Mouse (Mus musculus) lung, embryonic 15.5 days (tissue): ENCODE data around the gene Atp1b3. TPM values are rescaled to one million over a fixed set of nuclear protein-coding genes. Genes with fewer than 3 reads are reported as not detected.
A peak's percentile ranks its signal among the peaks of the same experiment; 100 is the strongest.

Experiments
- ATAC-seq: fragments of 200-750 bp; cut with Nextera tagmentation; 2 replicates; pipeline ENCODE4 v1.8.0; 2017; ENCODE audit warnings: moderate number of reproducible peaks, borderline replicate concordance; ENCODE audit not compliant: low FRiP score, low TSS enrichment; ENCODE audit errors: extremely low read depth
- H3K27ac ChIP-seq: fragments of 300-500 bp; sonication (generic); 2 replicates; pipeline ENCODE4 v1.5.1; 2015; ENCODE audit warnings: moderate library complexity, mild to moderate bottlenecking, inconsistent platforms
- H3K27me3 ChIP-seq: fragments of 300-500 bp; sonication (generic); 2 replicates; pipeline ENCODE4 v1.6.1; 2015; ENCODE audit warnings: inconsistent platforms
- H3K36me3 ChIP-seq: fragments of 300-500 bp; sonication (generic); 2 replicates; pipeline ENCODE4 v1.6.1; 2015; ENCODE audit warnings: inconsistent platforms
- H3K4me1 ChIP-seq: fragments of 300-500 bp; sonication (generic); 2 replicates; pipeline ENCODE4 v1.6.1; 2015; ENCODE audit warnings: inconsistent platforms
- H3K4me2 ChIP-seq: fragments of 300-500 bp; sonication (generic); 2 replicates; pipeline ENCODE4 v1.6.1; 2015; ENCODE audit warnings: inconsistent platforms, mild to moderate bottlenecking, moderate library complexity
- H3K4me3 ChIP-seq: fragments of 300-500 bp; sonication (generic); 2 replicates; pipeline ENCODE4 v1.5.1; 2015; ENCODE audit warnings: mild to moderate bottlenecking, inconsistent platforms
- H3K9ac ChIP-seq: fragments of 300-500 bp; sonication (generic); 2 replicates; pipeline ENCODE4 v1.6.1; 2015; ENCODE audit warnings: inconsistent platforms
- H3K9me3 ChIP-seq: fragments of 300-500 bp; sonication (generic); 2 replicates; pipeline ENCODE4 v1.6.1; 2016; ENCODE audit warnings: inconsistent platforms
- WGBS: fragments of 180-500 bp; shearing (Covaris S2); methylation state at CpG from one replicate; pipeline ENCODE4 v1.1.7; 2015; 5-methylcytosine and 5-hydroxymethylcytosine counted together
- polyA plus RNA-seq: library from polyadenylated mRNA; unstranded; fragments of >200 nt; fragmentation: Nextera tagmentation; extraction: Ambion mirVana; gene quantifications from 2 replicates; pipeline ENCODE4 v1.2.1, GENCODE M21; 2015

Atp1b3 gene
- polyA plus RNA-seq, 1 experiment from 2014 or later: 197 TPM

DNA sequence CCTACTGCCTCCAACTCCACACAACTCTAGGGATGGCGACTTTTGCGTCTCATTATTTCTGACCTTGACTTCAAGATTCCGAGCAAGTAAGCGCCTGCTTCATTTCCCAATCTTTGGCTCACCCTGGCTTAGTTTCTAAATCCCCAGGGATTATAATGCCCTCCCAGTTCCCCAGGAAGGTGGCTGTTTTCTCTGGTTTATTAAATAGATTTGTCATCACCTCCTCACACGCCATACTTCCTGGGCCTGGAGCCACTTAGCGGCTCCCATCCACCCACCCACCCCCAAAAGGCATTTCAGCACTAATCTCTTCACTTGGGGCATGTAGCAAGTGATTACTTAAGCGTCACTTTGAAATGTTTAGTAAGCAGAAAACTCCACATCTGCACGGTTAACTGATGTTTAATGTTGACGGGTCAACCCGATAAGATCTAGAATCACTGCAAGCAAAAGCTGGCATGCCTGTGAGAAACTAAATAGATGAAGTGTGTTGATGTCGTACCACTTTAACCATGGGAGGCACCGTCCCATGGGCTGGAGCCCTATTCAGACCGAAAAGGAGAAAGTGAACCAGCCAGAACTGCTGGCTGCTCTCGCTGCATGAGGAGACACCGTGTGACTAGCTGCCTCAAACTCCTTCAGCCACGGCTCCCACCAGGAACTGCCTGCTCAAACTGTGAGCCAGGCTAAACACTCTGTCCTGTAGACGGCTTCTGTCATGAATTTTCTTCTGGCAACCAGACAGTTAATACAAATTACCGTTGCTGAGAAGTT, 19.7 kb upstream of the Atp1b3 start:
- no peaks in the 10 kb centered on the region for H3K9me3 ChIP-seq
- H3K4me1 ChIP-seq: peaks cover 28% of the 10 kb centered on the region
- WGBS: 19% methylated on average over 18 of the region's 18 CpGs
- H3K9ac ChIP-seq: no peak overlapping the region
- no peak for ATAC-seq
- no peak overlapping the region for H3K4me3 ChIP-seq
- H3K4me2 ChIP-seq: no peak overlapping the region; the same call in 1 of the 2 replicates
- no peak overlapping the region for H3K27ac ChIP-seq
- no peaks in the 10 kb centered on the region for H3K27me3 ChIP-seq
- H3K36me3 ChIP-seq: no peaks in the 10 kb centered on the region

- Histone ChIP-seq H3K4me3 (no peak overlapping the region), H3K36me3 (no peaks in the 10 kb centered on the region), H3K4me1 (peaks cover 28% of the 10 kb centered on the region), H3K9ac (no peak overlapping the region), H3K9me3 (no peaks in the 10 kb centered on the region), H3K27me3 (no peaks in the 10 kb centered on the region), H3K27ac (no peak overlapping the region), H3K4me2 (no peak overlapping the region)
- 52% methylated on average over 4 of the region's 4 CpGs for WGBS
- ATAC-seq: no peak
Observed at GRCm38 (mm10) chr9:96382756-96383155, 18.5 kb upstream of the Atp1b3 start.

DNA sequence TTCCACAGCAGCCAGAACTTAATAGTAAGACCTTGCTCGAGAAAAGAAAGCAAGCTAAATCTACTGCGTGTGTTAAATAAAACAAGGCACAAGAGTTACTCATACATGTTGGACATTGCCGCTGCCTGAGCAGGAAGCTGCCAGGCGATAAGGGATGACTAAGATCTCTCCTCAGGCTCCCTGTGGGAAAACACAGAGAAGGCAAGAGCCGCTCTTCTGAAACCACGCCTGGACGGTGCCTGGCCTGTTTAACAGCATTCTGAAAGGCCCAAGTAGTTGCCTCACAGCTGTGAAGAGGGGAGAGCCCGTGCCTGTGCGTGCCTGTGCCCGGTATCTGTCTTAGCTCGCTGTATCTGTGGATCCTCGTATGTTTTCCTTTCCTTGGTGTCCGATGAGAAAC, 17.2 kb upstream of the Atp1b3 start:
- Histone ChIP-seq H3K9ac (no peak overlapping the region), H3K4me3 (no peak overlapping the region), H3K9me3 (no peaks in the 10 kb centered on the region), H3K4me2 (no peak overlapping the region; the same call in 1 of the 2 replicates), H3K4me1 (peaks cover 28% of the 10 kb centered on the region), H3K27ac (peak overlapping the region; percentile 12), H3K27me3 (no peaks in the 10 kb centered on the region), H3K36me3 (no peaks in the 10 kb centered on the region)
- 39% methylated on average over 13 of the region's 13 CpGs for WGBS
- no peak; the same call in 1 of the 2 replicates for ATAC-seq

- Histone ChIP-seq H3K27me3 (no peaks in the 10 kb centered on the region), H3K4me3 (no peak overlapping the region), H3K4me1 (peaks cover 19% of the 10 kb centered on the region), H3K4me2 (no peak overlapping the region), H3K27ac (no peak overlapping the region), H3K9ac (no peak overlapping the region), H3K9me3 (no peaks in the 10 kb centered on the region), H3K36me3 (no peaks in the 10 kb centered on the region)
- ATAC-seq: no peak
- WGBS: 52% methylated on average over 7 of the region's 7 CpGs
Observed at GRCm38 (mm10) chr9:96379551-96379950, 15.3 kb upstream of the Atp1b3 start.

DNA sequence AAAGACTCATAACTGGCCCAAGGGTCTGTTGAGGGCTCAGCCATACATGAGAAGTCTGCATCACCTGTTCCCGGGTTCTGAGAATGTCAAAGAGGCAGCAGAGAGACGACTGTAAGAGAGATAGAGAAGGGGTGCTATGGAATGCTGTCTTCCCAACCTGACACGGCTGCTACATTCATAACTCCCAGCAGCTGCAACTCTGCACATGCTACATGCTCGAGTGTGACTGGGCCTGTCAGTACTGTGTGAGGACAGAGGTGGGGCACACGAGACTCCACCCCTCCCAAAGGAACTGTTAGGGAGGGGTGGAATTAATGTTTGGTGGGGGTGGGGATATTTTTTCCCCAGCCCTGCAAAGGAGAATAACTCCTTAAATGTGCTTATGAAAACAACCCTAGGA, 14.5 kb upstream of the Atp1b3 start:
- H3K9ac ChIP-seq: no peak overlapping the region
- WGBS: 42% methylated on average over 5 of the region's 5 CpGs
- no peaks in the 10 kb centered on the region for H3K36me3 ChIP-seq
- H3K27me3 ChIP-seq: no peaks in the 10 kb centered on the region
- H3K9me3 ChIP-seq: no peaks in the 10 kb centered on the region
- H3K4me3 ChIP-seq: no peak overlapping the region
- no peak overlapping the region for H3K4me2 ChIP-seq
- no peak for ATAC-seq
- peaks cover 13% of the 10 kb centered on the region for H3K4me1 ChIP-seq
- no peak overlapping the region for H3K27ac ChIP-seq

GRCm38 (mm10) chr9:96377096-96377495, 12.9 kb upstream of the Atp1b3 start:
- Histone ChIP-seq H3K4me1 (0 out of 2 replicates have a peak, but pooled peaks cover 7% of the 10 kb centered on the region), H3K9me3 (no peaks in the 10 kb centered on the region), H3K27me3 (no peaks in the 10 kb centered on the region), H3K4me2 (no peak overlapping the region), H3K9ac (no peak overlapping the region), H3K27ac (no peak overlapping the region), H3K4me3 (no peak overlapping the region), H3K36me3 (no peaks in the 10 kb centered on the region)
- 100% methylated on average over 1 of the region's 1 CpGs for WGBS
- ATAC-seq: no peak

DNA sequence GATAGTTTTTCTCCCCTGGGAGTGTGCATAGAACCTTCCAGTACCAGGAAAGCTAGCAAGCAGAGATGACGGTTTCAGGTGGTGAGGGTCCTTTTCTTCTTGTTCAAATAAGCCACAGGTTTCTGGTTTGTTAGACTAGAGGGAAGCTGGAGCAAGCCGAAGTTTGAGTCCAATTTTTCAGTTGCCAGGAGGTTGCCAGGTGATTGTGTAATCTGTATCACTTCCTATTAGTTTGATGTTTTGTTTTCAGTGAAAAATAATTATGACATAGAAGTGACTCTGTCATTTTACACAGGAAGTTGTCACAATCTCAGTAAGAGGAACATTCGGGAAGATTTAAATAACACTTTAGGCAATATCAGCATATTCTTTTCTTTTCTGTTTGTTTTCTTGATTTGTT, 11.6 kb upstream of the Atp1b3 start:
- Histone ChIP-seq H3K9ac (no peak overlapping the region), H3K27me3 (no peaks in the 10 kb centered on the region), H3K27ac (no peak overlapping the region), H3K4me1 (0 out of 2 replicates have a peak, but pooled peaks cover 4% of the 10 kb centered on the region), H3K9me3 (no peaks in the 10 kb centered on the region), H3K4me2 (no peak overlapping the region), H3K4me3 (no peak overlapping the region), H3K36me3 (no peaks in the 10 kb centered on the region)
- no peak for ATAC-seq
- WGBS: 52% methylated on average over 3 of the region's 3 CpGs

- Histone ChIP-seq H3K27me3 (no peaks in the 10 kb centered on the region), H3K9me3 (no peaks in the 10 kb centered on the region), H3K4me2 (no peak overlapping the region), H3K27ac (no peak overlapping the region), H3K4me1 (no peaks in the 10 kb centered on the region; the same call in 1 of the 2 replicates), H3K36me3 (no peaks in the 10 kb centered on the region), H3K4me3 (no peak overlapping the region), H3K9ac (no peak overlapping the region)
- 62% methylated on average over 5 of the region's 5 CpGs for WGBS
- ATAC-seq: no peak
Observed at GRCm38 (mm10) chr9:96371075-96371474, 6.8 kb upstream of the Atp1b3 start.

DNA sequence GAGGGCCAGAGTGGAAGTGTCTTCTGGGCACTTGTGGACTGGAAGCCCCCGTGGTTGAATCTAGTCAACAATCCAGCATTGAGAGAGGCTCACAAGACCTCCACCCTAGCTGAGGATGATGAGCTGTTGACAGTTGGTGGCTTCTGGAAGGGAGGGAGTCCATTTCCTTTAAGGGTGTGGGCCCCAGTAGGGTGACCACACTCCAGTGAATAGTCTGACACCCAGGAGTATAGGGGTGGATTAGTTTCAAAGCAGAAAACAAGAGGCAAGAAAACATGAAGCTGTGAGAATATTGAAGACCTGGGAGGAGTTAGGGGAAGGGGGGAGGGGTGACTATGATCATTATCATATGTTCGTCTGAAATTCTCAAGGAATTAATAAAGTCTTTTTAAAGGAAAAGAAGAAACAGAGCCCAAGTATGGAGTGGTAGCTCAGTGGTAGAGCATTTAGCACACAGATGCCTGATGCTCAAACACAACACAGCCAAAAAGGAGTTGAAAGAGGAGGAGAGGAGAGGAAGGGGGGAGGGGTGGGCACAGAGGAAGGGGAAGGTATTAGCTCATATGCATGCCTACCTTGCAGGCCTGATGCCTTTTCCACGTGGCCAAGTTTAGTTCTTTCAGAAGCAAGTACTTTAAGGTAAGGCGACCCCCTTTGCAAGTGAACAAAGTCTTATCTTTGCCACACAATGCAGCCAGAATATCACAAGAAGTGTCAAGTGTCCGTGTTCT, 5.6 kb upstream of the Atp1b3 start:
- H3K9me3 ChIP-seq: no peaks in the 10 kb centered on the region
- H3K36me3 ChIP-seq: no peaks in the 10 kb centered on the region
- no peaks in the 10 kb centered on the region; the same call in 1 of the 2 replicates for H3K4me1 ChIP-seq
- no peaks in the 10 kb centered on the region for H3K27me3 ChIP-seq
- no peak for ATAC-seq
- no peak overlapping the region for H3K4me3 ChIP-seq
- H3K27ac ChIP-seq: no peak overlapping the region
- no peak overlapping the region for H3K4me2 ChIP-seq
- no peak overlapping the region for H3K9ac ChIP-seq
- 40% methylated on average over 5 of the region's 5 CpGs for WGBS

DNA sequence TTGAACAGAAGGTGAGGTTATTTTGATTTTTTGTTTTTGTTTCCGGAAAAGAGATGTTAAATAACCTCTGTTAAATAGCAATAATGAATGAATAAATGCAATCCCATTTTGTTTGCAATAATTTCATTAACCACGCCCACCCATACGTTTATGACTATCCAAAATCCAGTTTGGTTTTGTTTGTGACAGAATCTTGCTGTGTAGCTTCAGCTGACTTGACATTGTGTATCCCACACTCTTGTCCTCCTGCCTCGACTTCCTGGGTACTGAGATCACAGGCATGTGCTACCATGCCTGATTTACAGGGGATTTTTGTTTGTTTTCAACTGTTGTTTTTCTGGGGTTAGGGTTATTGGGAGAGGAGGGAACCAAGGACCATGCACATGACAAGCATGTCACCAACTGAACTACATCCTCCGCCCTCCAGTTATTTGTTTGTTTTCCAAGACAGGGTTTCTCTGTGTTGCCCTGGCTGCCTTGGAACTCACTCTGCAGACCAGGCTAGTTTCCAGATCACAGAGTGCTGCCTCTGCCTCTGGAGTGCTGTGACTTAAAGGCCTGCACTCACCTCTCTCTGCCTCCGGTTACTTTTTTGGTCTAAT, 1.1 kb upstream of the Atp1b3 start:
- Histone ChIP-seq H3K4me2 (no peak overlapping the region; the same call in 1 of the 2 replicates), H3K9me3 (no peaks in the 10 kb centered on the region), H3K4me3 (no peak overlapping the region), H3K36me3 (no peaks in the 10 kb centered on the region), H3K27me3 (no peaks in the 10 kb centered on the region), H3K27ac (no peak overlapping the region), H3K9ac (no peak overlapping the region), H3K4me1 (peaks cover 13% of the 10 kb centered on the region)
- no peak for ATAC-seq
- 56% methylated on average over 6 of the region's 6 CpGs for WGBS

- peak overlapping the region; percentile 97 for H3K27ac ChIP-seq
- ATAC-seq: peak; percentile 72
- H3K9me3 ChIP-seq: no peaks in the 10 kb centered on the region
- H3K27me3 ChIP-seq: no peaks in the 10 kb centered on the region
- H3K4me3 ChIP-seq: peak overlapping the region; percentile 76
- H3K4me2 ChIP-seq: peak overlapping the region; percentile 84
- H3K9ac ChIP-seq: peak overlapping the region; percentile 74
- 0% methylated on average over 45 of the region's 64 CpGs for WGBS
- H3K36me3 ChIP-seq: no peaks in the 10 kb centered on the region
- peaks cover 17% of the 10 kb centered on the region for H3K4me1 ChIP-seq
Observed at GRCm38 (mm10) chr9:96363581-96364140, 581 bp downstream of the Atp1b3 start.
